Mouse (Mus musculus) spleen, adult 18-20 months (tissue): ENCODE results near the gene Csmd2.

Experiments used
- DNase-seq, 2 experiments: peaks; one replicate each; pipeline ENCODE4 v3.0.0; 2022; ENCODE audit warnings: mixed read lengths in 2 of 2

Gene Csmd2

DNA sequence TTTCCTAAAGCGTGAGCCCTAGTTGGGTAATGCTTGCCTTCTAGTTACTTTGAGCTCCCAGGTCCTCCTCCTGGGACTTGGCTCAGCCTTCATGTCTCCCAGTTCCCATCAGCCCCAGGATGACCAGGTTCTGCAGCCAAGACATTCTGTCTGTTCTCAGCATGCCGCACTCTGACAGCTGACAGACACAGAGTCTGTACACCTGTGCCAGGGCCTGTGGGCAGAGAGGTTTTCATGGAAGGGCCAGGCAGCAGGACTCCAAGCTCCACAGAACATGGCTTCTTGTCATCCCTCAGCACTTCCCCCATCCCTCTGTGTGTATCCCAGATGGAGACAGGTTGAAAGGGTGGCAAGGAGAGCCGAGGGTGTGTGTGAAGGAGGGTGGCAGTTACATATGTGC lies 154.6 kb downstream of the Csmd2 start:
- DNase-seq: no peak

DNA sequence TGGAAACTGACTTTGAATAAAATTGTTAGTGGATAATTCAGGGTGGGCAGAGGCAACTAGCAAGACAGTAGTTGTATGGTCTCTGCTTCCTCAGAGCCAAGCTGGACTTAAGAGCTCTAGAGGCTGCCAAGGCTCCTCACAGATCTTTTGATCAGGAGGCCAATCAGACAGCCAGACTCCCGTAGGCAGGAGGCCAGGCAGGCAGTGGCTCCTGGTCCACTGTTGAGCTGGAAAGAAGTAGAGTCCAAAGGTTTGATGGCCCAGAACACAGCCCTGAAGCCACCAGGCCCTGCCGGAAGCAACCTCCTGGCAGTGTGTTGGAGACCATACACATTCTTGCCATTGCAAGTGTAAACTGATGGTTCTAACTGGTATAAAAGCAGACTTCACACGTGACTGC lies 155.5 kb downstream of the Csmd2 start:
- no peak for DNase-seq

DNA sequence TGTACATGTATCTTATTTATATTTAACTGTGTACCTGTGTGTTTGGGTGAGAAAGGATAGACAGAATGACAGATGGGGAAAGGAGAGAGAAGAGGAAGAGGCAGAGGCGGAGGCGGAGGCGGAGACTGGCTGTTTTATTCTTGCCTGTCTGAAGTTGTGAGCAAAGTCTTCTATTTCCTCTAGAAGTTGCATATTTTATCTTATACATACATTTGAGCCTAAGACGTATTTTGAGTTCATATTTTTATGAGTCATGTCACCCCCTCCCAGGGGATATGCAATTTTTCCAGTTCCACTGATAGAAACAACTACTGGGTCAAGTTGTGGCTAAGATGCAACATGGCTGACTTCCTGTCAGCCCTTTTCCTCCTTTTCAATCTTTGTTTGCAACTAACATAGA lies 161.9 kb downstream of the Csmd2 start:
- no peak for DNase-seq

DNA sequence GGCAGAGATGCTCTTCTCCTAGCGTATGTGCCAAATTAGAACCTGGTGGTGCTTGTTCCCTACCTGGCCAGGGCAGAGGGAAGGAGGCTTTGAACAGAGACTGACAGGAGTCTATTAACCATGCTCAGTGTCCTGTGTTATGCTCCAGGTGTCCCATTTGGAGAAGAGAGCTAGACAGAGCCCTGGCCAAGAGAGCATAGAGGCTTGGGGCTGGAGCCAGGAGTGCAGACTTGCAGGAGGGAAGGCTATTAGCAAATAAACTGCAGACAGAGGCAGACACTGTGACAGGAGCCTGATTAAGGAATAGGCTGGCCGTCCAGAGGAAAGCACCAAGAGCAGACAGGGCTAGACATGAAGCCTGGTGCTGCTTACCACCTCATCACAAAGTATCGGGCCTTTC lies 164.4 kb downstream of the Csmd2 start:
- DNase-seq: no peak

DNA sequence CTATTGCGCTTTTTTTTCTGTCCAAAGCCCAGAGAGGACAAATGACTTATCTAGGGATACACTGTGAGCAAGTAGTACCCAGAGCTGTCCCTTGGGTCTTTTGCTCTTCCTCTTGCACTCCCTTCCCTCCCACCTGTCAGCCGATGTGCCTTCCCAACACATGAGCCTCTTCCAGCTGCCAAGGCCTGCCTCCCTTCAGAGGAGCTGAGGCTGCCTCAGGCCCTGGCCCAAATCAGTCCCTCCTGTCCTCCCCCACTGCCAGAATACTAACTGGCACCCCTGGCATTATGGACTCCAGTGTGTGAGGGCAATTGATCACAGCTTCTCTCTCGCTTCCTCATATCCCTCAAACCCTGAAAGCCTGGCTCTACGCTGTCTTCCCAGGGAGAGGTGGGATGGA lies 165.5 kb downstream of the Csmd2 start:
- no peak for DNase-seq

DNA sequence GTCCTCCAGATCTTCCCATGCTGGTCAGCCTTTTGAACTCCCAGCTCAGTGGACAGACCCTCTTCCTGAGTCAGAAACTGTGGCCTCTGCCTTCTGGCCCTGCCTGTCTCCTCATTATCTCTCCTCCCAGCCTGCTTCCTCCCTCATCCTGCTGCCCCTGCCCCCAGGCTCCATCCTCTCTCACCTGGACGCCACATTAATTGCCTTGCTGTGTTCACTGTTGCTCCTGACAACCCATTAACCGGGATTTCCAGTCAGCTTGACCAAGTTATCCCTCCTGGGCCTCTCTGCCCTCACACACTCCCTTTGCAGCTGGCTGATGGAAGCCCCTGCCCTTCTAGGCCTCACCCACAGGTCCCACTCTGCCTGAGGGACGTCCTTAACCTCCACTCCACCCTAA lies 167.6 kb downstream of the Csmd2 start:
- no peak for DNase-seq

DNA sequence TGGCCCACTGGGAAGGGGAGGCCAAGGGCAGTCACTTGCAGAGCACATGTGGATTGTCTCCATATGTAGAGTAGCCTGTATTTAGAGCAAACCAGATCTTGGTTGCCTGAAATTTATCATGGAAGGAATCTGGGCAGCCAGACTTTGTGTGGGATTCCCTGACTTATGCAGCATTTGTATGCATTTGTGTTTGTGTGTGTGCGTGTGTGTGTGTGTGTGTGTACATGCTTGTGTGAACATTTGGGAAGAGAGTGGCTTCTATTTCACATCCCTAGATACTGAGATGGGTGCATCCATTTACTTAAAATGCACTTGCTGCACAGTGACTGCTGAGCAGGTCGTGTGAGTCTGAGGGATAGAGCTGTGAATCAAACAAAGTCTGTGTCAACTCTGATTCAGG lies 173.0 kb downstream of the Csmd2 start:
- no peak for DNase-seq

DNA sequence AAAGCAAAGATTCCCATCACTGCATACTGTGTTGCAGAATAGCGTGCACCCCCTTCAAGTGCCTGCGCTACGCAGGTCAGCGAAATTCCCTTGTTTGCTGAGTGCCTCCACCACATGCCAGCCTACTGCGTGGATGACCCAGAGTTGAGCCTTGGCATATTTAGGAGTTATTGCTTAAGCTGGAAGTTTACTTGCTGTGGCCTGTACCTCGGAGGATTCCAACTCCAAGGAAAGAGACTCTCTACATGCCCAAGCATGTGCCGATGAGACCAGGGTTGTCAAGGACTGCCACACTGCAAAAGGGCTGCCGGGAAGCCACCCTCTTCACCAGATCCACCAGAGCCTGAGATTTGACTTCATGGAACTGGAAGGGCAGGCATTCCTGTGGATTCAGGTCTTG lies 182.5 kb downstream of the Csmd2 start:
- no peak for DNase-seq

DNA sequence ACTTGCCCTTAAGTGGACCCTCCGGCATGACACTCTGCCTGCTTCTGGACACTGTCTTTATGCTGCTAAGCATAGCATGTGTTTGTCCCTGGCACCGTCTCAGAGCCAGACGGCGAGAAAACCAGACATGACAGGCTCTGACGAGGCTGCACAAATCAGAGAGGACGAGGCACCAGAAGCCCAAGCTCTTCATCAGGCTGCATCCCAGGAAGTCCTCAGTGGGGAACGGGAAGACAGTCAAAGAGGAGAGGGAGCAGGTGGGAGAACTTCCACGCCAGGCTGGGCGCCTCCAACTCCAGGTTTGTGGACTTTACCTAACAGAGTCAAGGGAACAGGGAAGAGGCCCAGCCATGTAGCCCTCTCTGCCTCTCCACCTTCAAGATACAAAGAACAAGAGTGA lies 183.6 kb downstream of the Csmd2 start:
- no peak for DNase-seq

DNA sequence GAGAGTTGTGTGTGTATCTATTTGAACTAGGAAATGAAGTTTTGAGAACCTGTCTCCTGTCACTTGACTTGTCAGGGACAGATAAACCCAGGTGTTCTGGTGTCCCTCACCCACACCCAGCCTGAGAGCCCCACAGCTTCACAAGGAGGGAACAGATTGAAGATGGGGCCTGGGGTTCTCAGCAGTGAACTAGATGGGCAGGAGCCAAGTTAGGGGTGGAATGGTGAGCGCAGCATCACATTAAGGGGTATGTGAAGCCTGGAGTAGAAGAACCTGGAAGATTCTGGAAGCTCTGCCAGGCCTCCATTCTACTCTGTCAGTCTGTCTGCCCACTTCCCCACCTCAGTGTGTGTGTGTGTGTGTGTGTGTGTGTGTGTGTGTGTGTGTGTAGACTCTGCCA lies 184.0 kb downstream of the Csmd2 start:
- DNase-seq: no peak

DNA sequence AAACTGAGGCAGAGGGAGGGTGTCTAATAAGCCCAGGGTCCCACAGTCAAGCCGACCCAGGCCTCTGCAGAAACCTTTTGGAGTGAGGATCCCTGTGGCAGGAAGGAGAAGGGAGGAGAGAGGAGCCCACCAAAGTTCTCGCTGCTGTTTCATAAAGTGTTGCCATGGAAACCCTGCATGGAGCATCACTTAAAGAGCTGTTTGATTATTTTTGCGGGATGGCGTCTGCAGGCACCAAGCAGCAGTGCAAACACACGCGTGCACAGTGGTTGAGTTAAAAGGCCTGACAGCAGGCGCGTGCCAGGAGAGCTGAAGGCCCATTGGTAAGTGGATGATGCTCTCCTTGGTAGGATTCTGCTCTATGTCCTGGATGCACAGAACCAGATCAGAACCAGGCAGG lies 191.3 kb downstream of the Csmd2 start:
- no peak for DNase-seq

DNA sequence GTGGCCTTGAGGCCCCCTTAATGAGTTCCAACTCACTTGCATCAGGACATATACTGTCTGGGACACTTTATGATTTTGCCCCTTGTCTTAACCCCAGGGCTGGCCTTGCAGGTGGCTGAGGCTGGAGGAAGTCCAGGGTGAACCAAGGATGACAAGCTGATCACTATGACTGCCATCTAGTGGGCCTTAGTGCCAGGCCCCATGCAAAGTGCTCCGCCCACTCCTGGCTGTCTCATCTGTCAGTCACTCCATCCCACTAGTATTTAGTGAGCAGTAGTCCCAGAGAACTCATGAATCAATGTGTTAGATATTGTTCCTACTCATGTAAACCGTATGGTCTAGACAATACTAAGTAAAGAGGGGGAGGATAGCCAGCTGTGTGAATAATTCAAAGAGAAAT lies 191.9 kb downstream of the Csmd2 start:
- DNase-seq: no peak

DNA sequence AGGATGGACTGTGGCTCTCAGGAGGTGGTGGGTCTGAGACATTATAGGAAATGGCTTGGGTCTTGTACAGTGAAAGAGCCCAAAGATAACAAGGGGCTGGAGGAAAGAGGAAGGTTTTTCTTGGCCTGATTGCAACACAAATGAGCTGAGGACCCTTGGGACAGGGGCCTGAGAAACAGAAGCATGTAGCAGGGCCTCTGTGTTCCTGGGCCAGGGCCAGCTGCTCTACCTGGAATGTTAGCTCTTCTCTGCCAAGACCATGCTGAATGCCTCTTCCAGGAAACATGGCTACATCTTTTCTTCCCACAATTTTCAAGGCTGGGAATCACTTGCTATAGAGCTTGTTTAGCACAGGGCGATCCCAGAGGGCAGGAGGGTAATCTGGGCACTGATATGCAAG lies 197.1 kb downstream of the Csmd2 start:
- no peak for DNase-seq

DNA sequence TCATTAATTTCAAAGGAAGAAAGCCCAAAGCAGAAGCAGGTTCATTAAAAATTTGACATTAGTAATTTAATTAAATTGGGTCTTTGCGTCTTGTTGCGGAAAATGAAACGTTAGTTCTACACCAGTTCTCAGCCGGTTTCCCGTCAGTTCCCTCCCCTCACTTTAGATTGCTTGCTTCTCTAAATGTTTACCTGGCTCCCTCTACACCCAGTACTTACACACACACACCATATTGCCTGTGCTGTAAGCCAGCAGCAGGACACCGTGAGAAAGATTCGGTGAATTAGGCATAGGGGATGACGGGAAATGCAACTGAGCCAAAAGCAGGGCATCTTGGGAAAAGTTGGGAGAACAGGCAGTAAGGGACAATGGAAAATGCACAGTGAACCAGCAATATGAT lies 206.8 kb downstream of the Csmd2 start:
- DNase-seq: no peak

DNA sequence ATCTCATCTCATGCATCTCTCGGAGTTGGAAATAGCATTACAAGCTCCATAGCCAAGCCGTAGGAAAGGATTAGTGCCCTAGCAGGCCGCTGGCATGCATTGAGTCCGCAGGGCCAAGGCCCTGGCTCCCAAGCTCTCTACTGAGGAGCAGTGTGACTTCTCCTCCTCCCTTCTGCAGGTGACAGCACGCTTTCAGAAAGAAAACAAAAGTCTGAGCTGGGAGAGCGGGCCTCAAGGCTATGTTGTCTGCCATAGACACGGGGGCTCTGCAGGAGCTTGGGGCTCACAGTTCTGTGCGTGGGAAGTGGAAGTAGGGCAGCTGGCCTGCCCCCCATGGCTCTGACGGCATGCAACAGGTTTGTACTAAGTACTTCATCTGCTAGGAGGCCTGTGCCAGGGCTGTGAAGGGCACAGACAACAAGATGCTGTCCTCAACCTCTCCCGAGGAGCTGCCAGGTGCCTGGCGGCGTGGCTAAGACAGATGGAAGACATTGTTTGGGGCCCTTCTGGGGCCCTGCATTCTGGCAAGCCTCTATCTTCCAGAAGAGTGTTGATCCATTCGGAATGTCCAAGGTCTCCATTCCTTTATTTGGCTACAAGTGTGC lies 230.4 kb downstream of the Csmd2 start:
- no peak for DNase-seq

DNA sequence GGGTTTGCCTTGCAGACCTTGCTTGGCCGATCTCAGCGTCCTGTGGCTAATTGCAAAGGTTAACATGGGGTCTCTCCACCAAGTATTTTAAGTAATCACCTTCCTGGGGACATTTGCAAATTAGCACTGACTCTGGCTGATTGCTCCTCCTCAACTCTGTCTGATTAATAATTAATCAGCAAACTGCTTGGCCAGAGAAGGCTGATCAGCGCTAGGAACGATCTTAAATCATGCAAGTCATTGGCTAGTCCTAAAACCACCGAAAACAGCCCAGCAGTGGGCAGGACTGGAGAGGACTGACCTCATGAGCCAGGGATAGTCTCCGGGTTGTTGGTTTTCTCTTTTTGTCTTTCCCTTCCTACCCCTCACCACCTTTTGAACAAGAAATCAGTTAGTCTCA lies 236.8 kb downstream of the Csmd2 start:
- no peak for DNase-seq

DNA sequence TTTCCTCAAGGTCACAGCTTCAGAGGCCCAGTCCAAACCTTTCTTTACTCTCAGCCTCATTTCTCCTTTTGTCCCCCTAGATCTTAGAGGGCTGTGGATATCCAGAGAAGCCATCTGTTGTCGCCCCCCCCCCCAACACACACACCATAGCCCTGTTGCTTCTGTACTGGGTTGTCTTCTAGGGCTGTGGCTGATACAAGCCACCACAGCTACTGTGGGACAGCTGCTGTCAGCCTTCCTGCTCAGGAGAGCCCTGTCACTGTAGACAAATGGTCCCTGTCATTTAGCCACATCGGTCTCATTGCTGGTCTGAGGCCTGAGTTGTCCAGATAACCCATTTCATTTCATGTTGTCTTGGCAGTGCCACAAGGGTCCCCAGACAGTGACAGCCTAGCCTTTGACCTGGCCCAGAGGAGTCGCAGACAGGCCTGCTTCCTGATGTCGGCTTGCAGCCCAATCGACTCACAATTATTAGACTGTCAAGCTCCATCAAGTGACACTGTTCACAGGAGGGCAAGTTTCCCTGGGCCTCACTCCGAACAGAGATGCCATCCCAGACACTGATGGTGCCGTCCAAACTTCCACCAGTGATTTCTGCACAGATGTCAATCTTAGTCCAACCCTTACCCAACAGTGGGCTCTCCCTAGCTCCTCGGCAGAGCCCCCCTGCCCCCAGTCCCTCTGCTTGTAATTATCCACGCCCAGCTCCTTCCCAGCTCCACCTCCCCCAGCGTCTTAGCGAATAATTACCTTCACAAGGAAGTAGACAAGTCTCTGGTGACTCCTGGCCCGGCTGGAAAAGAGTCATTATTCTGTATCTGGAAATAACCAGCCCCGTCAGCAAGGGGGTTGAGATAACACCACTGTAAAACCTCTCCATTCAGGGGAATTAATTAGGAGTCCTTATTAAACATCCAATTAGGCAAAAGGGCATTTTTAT lies 240.0 kb downstream of the Csmd2 start:
- no peak for DNase-seq

DNA sequence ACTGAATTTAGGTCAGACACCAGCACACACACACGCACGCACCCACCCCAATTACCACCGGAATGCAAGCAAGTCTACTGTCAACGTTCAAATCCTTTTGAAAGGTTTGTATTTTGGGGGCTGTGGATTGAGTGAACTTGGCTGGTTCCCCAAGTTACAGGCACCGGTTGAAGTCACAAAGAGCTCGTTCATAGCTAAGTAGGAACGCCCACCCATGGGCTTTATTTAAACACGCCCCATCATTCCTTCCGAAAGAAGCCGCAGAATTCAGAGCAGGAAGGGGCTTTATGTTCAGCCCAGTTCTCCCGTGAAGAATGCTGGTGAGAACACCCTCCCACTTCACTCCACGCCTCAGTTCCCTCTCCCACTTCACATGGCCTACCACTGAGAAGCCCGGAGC lies 245.8 kb downstream of the Csmd2 start:
- no peak for DNase-seq

DNA sequence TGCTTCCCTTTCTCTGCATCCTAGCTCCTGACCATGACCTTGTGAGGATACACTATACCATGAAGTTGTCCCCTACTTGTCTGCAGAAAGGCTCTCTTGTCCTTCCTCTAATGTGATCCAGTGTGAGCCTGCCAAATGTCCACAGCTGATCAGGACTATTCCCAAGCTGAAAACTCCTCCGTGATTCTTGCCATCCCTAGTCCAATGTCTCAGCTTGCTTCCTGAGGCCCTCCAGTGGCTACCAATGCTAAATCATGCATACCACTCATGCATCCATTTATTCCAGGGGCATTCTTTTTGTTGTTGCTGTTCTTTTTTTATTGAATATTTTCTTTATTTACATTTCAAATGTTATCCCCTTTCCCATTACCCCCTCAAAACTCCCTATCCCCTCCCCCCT lies 251.5 kb downstream of the Csmd2 start:
- no peak for DNase-seq

DNA sequence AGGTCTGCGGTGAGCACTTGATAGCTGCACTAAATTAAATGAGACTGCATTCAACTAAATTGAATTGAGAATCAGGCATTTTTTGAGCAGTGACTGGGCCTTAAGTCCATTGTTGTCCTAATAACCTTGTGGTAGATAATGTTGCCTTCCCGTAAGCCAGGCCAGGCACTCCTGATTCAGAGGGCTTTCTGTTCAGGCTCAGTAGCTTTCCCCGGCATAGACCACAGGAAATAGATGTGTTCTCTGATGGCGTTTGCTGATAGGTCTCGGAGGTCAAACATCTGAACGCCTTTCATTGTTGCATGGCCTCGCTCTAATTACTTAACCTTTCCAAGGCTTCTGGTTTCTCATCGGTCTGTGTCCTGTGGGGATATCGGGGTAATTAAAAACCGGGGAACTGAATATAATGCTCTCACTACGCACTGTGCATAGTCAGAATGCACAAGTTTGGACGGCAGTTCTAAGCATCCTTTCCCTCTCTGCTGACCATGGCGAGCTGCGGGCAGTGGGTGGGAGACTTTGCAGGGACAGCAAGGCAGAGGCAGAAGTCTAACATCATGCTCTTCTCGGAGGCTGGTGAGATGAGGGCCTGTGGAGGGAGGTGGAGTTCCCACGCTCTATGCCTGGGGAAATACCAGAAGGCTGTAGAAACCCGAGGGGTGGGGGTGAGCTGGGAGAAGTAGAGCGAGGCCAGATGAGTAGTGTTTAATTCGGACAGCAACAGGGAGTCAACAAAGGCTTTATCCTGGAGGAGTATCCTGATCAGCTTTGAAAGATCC lies 253.6 kb downstream of the Csmd2 start:
- no peak for DNase-seq

DNA sequence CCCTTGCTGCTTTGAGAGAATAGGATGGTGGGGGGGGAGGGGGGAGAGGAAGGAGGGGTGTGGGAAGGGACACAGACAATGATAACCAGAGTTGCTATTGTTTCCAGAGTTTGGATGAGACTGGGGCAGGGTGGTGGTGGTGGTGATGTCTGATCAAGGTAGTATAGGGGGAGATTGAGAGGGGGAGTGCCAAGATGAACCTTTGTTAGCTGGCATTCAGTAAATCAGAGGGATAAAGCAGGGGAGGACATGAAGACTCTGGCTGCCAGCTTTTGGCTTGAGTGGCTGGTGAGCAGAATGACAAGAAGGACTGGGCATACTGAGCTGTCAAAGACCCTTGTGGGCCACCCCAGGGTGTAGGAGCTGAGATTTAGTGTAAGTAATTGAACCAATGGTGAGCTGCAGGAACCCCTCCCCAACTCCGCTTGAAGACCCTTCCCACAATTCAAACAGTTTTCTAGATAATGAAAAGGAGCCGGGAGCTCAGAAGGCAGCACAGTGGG lies 254.2 kb downstream of the Csmd2 start:
- no peak for DNase-seq

DNA sequence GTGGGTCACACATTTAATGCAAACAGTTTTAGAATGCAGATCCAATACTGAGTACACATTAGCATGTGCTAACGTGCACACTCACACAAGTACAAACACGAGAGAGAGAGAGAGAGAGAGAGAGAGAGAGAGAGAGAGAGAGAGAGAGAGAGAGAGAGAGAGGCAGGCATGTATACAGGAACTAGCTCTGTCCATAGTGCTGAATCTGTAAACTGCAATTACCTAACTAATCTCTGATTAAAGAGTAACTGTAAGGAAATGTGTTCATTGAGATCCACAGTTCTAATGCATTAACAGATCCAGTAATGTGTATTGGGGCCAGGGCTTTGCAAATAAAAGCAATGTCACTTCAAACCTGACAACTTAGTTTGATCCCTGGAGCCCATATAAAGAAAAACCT lies 257.5 kb downstream of the Csmd2 start:
- DNase-seq: no peak

DNA sequence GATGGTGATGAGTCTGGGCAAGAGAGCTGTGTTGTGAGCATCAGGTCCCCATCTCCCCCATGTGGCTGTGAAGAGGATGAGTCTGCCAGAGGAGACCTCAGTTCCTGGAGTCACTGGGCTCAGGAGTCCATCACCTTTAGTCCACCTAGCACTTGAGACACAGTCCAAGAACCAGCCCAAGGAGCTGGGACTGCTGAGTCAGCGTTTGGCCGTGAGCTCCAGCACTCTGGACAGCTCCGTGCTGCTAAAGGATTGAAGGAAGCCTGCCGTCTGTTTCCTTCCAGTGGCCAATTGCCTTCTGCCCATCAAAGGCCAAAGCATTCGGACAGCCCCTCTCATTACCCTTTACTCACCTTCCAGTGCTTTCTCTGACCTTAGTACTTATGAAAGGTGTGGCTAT lies 261.0 kb downstream of the Csmd2 start:
- DNase-seq: no peak

DNA sequence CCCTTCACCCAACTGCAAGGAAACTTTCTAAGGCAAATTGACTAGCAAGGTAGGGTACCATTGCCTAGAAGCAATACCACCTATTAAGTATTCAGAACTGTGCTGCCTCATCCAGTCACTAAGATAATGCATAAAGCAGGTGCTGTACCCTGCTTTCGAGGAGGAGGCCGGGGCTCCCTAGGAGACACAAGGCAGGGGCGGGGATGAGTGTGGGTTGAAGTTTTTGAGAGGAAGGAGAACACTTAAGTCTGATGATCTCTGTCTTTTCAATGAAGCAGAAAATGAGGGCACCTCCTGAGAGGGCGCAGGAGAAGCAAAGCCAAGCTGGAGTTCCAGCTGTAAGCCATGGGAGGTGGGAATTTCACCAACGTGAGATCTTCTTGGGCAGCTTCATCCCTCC lies 271.6 kb downstream of the Csmd2 start:
- no peak for DNase-seq
